Mouse (Mus musculus) layer of hippocampus, postnatal 14 days (tissue): Measurements from ENCODE around the gene Hspa4. TPM values are rescaled to one million over a fixed set of nuclear protein-coding genes. Genes with fewer than 3 reads are reported as not detected.

Experiments used
- DNase-seq, 2 experiments: peaks; one replicate each; pipeline ENCODE4 v3.0.0; 2021 to 2022; ENCODE audit warnings: low spot score in 2 of 2, mixed read lengths in 1 of 2
- total RNA-seq, 2 experiments: library from RNA; stranded (reverse); gene quantifications; 2 replicates each; pipeline ENCODE4 v1.2.3; 2021

The Hspa4 gene
- total RNA-seq, 2 experiments from 2014 or later: 177 to 192 TPM

DNA sequence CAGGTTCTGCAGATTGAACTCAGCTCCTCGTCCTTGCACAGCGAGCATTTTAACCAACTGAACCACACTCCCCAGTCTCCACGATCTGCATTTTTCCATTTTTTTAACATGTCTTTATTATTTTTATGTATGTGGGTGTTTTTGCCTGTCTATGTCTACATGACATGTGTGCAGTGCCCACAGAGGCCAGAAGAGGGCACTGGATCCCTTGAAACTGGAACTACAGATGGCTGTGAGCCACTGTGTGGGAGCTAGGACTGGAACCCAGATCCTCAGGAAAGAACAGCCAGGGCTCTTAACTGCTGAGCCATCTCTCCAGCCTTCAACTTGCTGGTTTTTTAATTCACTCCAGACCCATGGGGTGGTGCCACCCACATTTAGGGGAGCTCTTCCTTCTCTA is 45.8 kb downstream of the Hspa4 start:
- DNase-seq: no peak

DNA sequence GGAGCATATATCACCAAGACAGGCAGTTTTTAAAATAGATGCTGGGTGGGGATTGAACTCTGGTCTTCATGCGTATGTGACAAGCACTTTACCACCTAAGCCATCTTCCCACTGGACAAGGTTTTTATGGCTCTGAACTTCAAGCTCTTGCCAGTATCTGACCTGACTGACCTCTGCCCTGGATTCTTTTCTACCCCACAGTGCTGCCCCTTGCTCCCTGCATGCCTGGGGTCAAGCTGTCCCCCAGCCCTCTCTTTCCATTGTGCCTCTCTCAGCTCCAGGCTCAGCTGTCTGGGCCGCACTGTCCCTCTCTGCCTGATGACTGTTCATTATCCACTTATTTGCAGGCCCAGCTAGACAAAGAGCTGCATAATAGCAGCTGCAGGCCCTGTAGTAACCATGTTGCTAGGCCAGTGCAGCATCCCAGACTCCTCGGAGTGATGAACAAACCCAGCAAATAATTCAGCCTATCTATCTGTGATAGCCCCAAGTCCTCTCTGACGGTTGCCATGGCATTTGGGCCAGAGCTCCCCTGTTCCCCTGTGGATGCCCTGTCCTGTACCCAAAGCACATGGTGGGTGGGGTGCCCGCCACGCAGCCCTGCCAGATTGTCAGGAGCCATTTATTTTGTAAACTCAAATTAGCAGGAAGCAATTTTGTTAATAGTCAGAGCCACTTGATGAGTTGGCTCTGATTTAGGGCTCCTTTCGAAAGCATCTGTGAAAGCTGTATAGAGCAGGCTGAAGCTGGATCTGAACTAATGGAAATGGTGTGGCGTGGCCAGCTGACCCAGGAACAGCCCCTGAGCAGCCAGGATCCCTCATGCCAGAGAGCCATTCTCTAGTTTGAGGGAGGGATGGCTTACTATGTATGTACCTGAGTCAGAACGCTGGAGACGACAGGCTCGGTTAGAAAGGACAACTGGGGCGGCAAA is 47.8 kb downstream of the Hspa4 start:
- peak in 1 of 2 experiments; percentile 15 for DNase-seq

DNA sequence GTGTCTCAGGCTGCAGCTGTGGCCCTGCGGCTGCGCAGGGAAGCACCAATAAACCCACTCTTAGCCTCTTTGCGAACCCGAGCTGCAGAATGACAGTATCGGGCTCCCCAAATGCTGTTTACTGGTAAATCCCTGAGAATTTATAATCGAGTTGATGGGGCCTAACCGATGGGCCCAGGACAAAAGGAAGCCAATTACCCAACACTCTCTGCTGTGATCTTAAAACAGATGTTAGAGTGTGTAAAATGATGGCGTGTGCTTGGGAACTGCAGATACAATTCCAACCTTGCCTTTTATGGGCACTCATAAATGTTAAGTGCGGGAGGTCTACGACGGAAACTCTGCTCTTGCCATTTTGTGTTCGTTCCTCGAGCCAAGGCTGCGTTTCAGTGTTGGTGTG is 49.5 kb downstream of the Hspa4 start:
- DNase-seq: no peak

DNA sequence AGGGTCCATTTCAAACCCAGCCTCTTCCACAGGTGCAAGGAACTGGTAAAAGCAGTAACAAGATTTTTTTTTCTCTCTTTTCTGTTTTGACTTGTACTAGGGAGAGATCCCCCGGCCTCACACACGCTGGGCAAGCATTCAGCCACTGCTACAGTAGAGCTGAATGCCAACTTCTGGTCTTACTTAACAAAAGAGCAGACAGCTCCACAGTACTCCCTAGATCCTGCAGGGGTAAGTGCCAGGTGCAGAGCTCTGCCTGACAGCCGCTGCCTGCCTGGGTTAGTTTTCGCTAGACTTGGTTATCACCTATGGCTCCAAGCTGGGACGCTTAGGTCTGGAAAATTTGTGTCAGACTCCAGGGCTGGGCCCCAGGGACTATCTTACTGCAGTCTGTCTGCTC is 50.6 kb downstream of the Hspa4 start:
- no peak for DNase-seq

DNA sequence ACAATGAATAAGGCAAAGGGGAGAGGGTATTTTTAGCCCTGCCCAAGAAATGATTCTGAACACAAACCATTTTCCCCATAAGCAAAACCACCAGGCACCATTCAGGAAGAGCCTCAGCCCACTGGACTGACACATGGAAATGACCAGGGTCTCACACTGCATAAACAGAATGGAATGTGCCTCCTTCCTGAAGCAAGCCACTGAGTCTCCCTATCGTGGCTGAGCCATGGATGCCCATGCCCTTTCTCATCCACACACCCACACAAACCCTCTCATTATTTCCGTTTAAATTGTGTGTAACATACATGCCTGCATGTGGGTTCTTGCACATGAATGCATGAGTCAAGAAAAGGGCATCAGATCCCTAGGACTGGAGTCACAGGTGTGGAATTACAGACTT is 54.7 kb downstream of the Hspa4 start:
- no peak for DNase-seq

GRCm38 (mm10) chr11:53243199-53243598 is 57.1 kb downstream of the Hspa4 start:
- peak in 1 of 2 experiments; percentile 27 for DNase-seq

DNA sequence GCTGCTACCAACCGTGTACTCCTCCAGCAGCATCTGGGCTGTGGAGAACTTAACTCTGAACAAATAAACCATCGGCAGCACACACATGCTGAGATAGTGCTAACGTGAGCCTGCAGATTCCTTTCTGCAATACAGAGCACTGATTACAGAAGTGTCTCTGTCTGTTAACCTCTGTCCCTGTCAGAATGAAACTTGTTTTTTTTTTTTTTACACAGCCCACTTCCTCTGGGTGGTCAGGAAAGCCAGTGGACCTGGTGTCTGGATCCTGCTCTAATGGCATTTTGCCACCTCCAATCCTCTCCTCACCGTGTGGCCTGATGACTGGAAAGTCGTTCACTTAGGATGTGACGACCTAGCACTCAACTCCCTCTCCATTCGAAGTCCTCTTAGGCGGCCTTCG is 66.7 kb downstream of the Hspa4 start:
- no peak for DNase-seq

- DNase-seq: no peak
Observed at GRCm38 (mm10) chr11:53231836-53232235, 68.4 kb downstream of the Hspa4 start.

DNA sequence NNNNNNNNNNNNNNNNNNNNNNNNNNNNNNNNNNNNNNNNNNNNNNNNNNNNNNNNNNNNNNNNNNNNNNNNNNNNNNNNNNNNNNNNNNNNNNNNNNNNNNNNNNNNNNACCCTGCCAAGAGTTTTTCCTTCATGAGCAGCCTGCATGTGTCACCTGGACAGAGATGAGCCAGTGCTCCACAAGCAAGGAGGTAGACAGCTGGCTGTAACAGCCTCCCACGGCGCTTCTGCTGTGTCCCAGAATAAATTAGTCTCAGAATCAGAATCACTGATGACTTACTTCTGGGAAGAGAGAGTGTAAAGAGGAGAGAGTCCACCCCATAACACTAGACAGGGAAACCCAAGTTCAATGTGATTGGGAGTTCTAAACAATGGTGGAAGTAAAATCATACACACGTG is 71.2 kb downstream of the Hspa4 start:
- DNase-seq: peak in 1 of 2 experiments; percentile 26

GRCm38 (mm10) chr11:53210876-53211275 is 89.4 kb downstream of the Hspa4 start:
- DNase-seq: no peak

Other genes with a start within 250 kb of the Hspa4 start
- gene Zcchc10, start 24.2 kb upstream of the Hspa4 start, total RNA-seq: 10 to 100 TPM in 1 of 2 experiments, 1 to 10 TPM in 1; 8.2 to 10.7 TPM
- gene Aff4, start 50.4 kb upstream of the Hspa4 start, total RNA-seq: 100 to 1,000 TPM; 220 to 224 TPM
- gene Leap2, start 122.7 kb upstream of the Hspa4 start, total RNA-seq: not detected
- gene Uqcrq, start 130.4 kb upstream of the Hspa4 start, total RNA-seq: 100 to 1,000 TPM; 539 to 559 TPM
- 1 to 10 TPM in 1 of 2 experiments, under 1 TPM in 1; 0.71 to 1.3 TPM for gene Gdf9, start 130.6 kb upstream of the Hspa4 start, total RNA-seq
- gene Gm10447, start 156.7 kb upstream of the Hspa4 start, total RNA-seq: under 1 TPM in 1 of 2 experiments, not detected in 1; 0.26 TPM
- 1 to 10 TPM; 4.0 to 4.5 TPM for gene Shroom1, start 156.7 kb upstream of the Hspa4 start, total RNA-seq
- gene Gm9837, start 170.0 kb upstream of the Hspa4 start, total RNA-seq: not detected
- 1 to 10 TPM; 2.4 to 2.5 TPM for gene Gm9945, start 179.7 kb upstream of the Hspa4 start, total RNA-seq
- 100 to 1,000 TPM; 106 to 108 TPM for gene Sowaha, start 179.8 kb upstream of the Hspa4 start, total RNA-seq
- 100 to 1,000 TPM; 206 to 209 TPM for gene Sept8, start 218.8 kb upstream of the Hspa4 start, total RNA-seq